Mouse (Mus musculus): ENCODE results near the gene Wdr20. TPM values are rescaled to one million over a fixed set of nuclear protein-coding genes. Genes with fewer than 3 reads are reported as not detected.
"Not testable (repeated sequence)": the region's sequence is repeated elsewhere in the genome, so short reads cannot be mapped to it uniquely, and the experiment has no call there.

Gene Wdr20
- polyA plus RNA-seq, 1 experiment from 2014 or later, result 30.9 TPM

GRCm38 (mm10) chr12:110698080-110698479 is 39.7 kb upstream of the Wdr20 start:
- Histone ChIP-seq H3K4me3 (replicated peaks; ENCODE audit: low read length) (no peak overlapping the region), H3K27me3 (replicated peaks; ENCODE audit: control insufficient read depth, insufficient read depth, low read length) (0 out of 2 replicates have a peak, but pooled peaks cover 2% of the 10 kb centered on the region), H3K36me3 (ENCODE audit: control insufficient read depth, insufficient read depth) (peaks cover 4% of the 10 kb centered on the region), H3K27ac (ENCODE audit: low read length) (no peak overlapping the region), H3K4me1 (replicated peaks; ENCODE audit: control insufficient read depth, insufficient read depth, low read length) (peaks cover 17% of the 10 kb centered on the region), H3K4me2 (ENCODE audit: low read length) (no peak overlapping the region), H3K9ac (replicated peaks; ENCODE audit: low read depth, low read length) (no peak overlapping the region), H3K9me3 (ENCODE audit: control insufficient read depth, low read length) (no peaks in the 10 kb centered on the region)
- WGBS, result 88% methylated on average over 1 of the region's 1 CpGs
- no peak for ATAC-seq

- no peak overlapping the region for H3K9ac ChIP-seq (replicated peaks; ENCODE audit: low read depth, low read length)
- H3K27ac ChIP-seq (ENCODE audit: low read length), result no peak overlapping the region
- H3K9me3 ChIP-seq (ENCODE audit: control insufficient read depth, low read length), result no peaks in the 10 kb centered on the region
Measured at GRCm38 (mm10) chr12:110698523-110699170, 39.1 kb upstream of the Wdr20 start.

GRCm38 (mm10) chr12:110699171-110699547 is 38.6 kb upstream of the Wdr20 start:
- H3K4me3 ChIP-seq (replicated peaks; ENCODE audit: low read length), result no peak overlapping the region
- H3K27me3 ChIP-seq (replicated peaks; ENCODE audit: control insufficient read depth, insufficient read depth, low read length), result 0 out of 2 replicates have a peak, but pooled peaks cover 2% of the 10 kb centered on the region
- ATAC-seq, result no peak
- H3K9me3 ChIP-seq (ENCODE audit: control insufficient read depth, low read length), result no peaks in the 10 kb centered on the region
- H3K27ac ChIP-seq (ENCODE audit: low read length), result no peak overlapping the region
- no peak overlapping the region for H3K9ac ChIP-seq (replicated peaks; ENCODE audit: low read depth, low read length)
- H3K4me1 ChIP-seq (replicated peaks; ENCODE audit: control insufficient read depth, insufficient read depth, low read length), result peaks cover 15% of the 10 kb centered on the region
- H3K4me2 ChIP-seq (ENCODE audit: low read length), result no peak overlapping the region
- H3K36me3 ChIP-seq (ENCODE audit: control insufficient read depth, insufficient read depth), result peaks cover 4% of the 10 kb centered on the region; the same call in 1 of the 2 replicates
- WGBS, result 65% methylated on average over 2 of the region's 2 CpGs

More at GRCm38 (mm10) chr12:110698523-110699170, 39.1 kb upstream of the Wdr20 start:
- peaks cover 18% of the 10 kb centered on the region for H3K4me1 ChIP-seq (replicated peaks; ENCODE audit: control insufficient read depth, insufficient read depth, low read length)
- H3K4me2 ChIP-seq (ENCODE audit: low read length), result no peak overlapping the region
- WGBS, result 50% methylated on average over 15 of the region's 15 CpGs
- no peak for ATAC-seq
- H3K36me3 ChIP-seq (ENCODE audit: control insufficient read depth, insufficient read depth), result peaks cover 4% of the 10 kb centered on the region; the same call in 1 of the 2 replicates
- 0 out of 2 replicates have a peak, but pooled peaks cover 2% of the 10 kb centered on the region for H3K27me3 ChIP-seq (replicated peaks; ENCODE audit: control insufficient read depth, insufficient read depth, low read length)
- H3K4me3 ChIP-seq (replicated peaks; ENCODE audit: low read length), result no peak overlapping the region

GRCm38 (mm10) chr12:110700730-110701129 is 37.0 kb upstream of the Wdr20 start:
- Histone ChIP-seq H3K9ac (replicated peaks; ENCODE audit: low read depth, low read length) (no peak overlapping the region), H3K27me3 (replicated peaks; ENCODE audit: control insufficient read depth, insufficient read depth, low read length) (0 out of 2 replicates have a peak, but pooled peaks cover 2% of the 10 kb centered on the region), H3K4me2 (ENCODE audit: low read length) (no peak overlapping the region), H3K9me3 (ENCODE audit: control insufficient read depth, low read length) (no peaks in the 10 kb centered on the region), H3K4me1 (replicated peaks; ENCODE audit: control insufficient read depth, insufficient read depth, low read length) (peaks cover 7% of the 10 kb centered on the region; the same call in 1 of the 2 replicates), H3K27ac (ENCODE audit: low read length) (no peak overlapping the region), H3K4me3 (replicated peaks; ENCODE audit: low read length) (no peak overlapping the region), H3K36me3 (ENCODE audit: control insufficient read depth, insufficient read depth) (no peaks in the 10 kb centered on the region)
- WGBS, result 64% methylated on average over 2 of the region's 2 CpGs
- no peak for ATAC-seq

- H3K4me1 ChIP-seq (replicated peaks; ENCODE audit: control insufficient read depth, insufficient read depth, low read length); H3K36me3 ChIP-seq (ENCODE audit: control insufficient read depth, insufficient read depth); H3K9ac ChIP-seq (replicated peaks; ENCODE audit: low read depth, low read length); H3K4me3 ChIP-seq (replicated peaks; ENCODE audit: low read length); H3K4me2 ChIP-seq (ENCODE audit: low read length); H3K9me3 ChIP-seq (ENCODE audit: control insufficient read depth, low read length); H3K27me3 ChIP-seq (replicated peaks; ENCODE audit: control insufficient read depth, insufficient read depth, low read length); H3K27ac ChIP-seq (ENCODE audit: low read length); ATAC-seq: not testable (repeated sequence)
- 9% methylated on average over 1 of the region's 3 CpGs for WGBS
Measured at GRCm38 (mm10) chr12:110701363-110701762, 36.4 kb upstream of the Wdr20 start.

- Histone ChIP-seq H3K9me3 (ENCODE audit: control insufficient read depth, low read length) (no peaks in the 10 kb centered on the region), H3K27ac (ENCODE audit: low read length) (no peak within 1 kb of the TSS), H3K9ac (replicated peaks; ENCODE audit: low read depth, low read length) (no peak within 1 kb of the TSS), H3K4me2 (ENCODE audit: low read length) (no peak within 1 kb of the TSS), H3K4me3 (replicated peaks; ENCODE audit: low read length) (no peak within 1 kb of the TSS), H3K36me3 (ENCODE audit: control insufficient read depth, insufficient read depth) (no peaks in the 10 kb centered on the region), H3K27me3 (replicated peaks; ENCODE audit: control insufficient read depth, insufficient read depth, low read length) (0 out of 2 replicates have a peak, but pooled peaks cover 2% of the 10 kb centered on the region), H3K4me1 (replicated peaks; ENCODE audit: control insufficient read depth, insufficient read depth, low read length) (peaks cover 8% of the 10 kb centered on the region)
- ATAC-seq, result no peak
- 57% methylated on average over 4 of the region's 4 CpGs for WGBS
Measured at GRCm38 (mm10) chr12:110702556-110702955, 35.2 kb upstream of the Wdr20 start, which contains the start of gene Hsp90aa1. TSS of gene Hsp90aa1 (minus strand) at chr12:110702728.

GRCm38 (mm10) chr12:110703008-110703471 is 34.7 kb upstream of the Wdr20 start:
- no peaks in the 10 kb centered on the region for H3K9me3 ChIP-seq (ENCODE audit: control insufficient read depth, low read length)
- H3K27me3 ChIP-seq (replicated peaks; ENCODE audit: control insufficient read depth, insufficient read depth, low read length), result 0 out of 2 replicates have a peak, but pooled peaks cover 2% of the 10 kb centered on the region
- H3K36me3 ChIP-seq (ENCODE audit: control insufficient read depth, insufficient read depth), result no peaks in the 10 kb centered on the region
- no peak overlapping the region for H3K4me3 ChIP-seq (replicated peaks; ENCODE audit: low read length)
- no peak overlapping the region for H3K4me2 ChIP-seq (ENCODE audit: low read length)
- no peak overlapping the region for H3K27ac ChIP-seq (ENCODE audit: low read length)
- peaks cover 8% of the 10 kb centered on the region for H3K4me1 ChIP-seq (replicated peaks; ENCODE audit: control insufficient read depth, insufficient read depth, low read length)
- 34% methylated on average over 8 of the region's 8 CpGs for WGBS
- H3K9ac ChIP-seq (replicated peaks; ENCODE audit: low read depth, low read length), result no peak overlapping the region
- ATAC-seq, result peak; percentile 56; the same call in 1 of the 2 replicates

- peaks cover 8% of the 10 kb centered on the region for H3K4me1 ChIP-seq (replicated peaks; ENCODE audit: control insufficient read depth, insufficient read depth, low read length)
- H3K27ac ChIP-seq (ENCODE audit: low read length), result no peak overlapping the region
- H3K36me3 ChIP-seq (ENCODE audit: control insufficient read depth, insufficient read depth), result no peaks in the 10 kb centered on the region
- ATAC-seq, result no peak
- H3K4me3 ChIP-seq (replicated peaks; ENCODE audit: low read length), result no peak overlapping the region
- no peak overlapping the region for H3K9ac ChIP-seq (replicated peaks; ENCODE audit: low read depth, low read length)
- 72% methylated on average over 7 of the region's 7 CpGs for WGBS
- no peak overlapping the region for H3K4me2 ChIP-seq (ENCODE audit: low read length)
- no peaks in the 10 kb centered on the region for H3K9me3 ChIP-seq (ENCODE audit: control insufficient read depth, low read length)
- H3K27me3 ChIP-seq (replicated peaks; ENCODE audit: control insufficient read depth, insufficient read depth, low read length), result no peaks in the 10 kb centered on the region
Measured at GRCm38 (mm10) chr12:110703682-110704081, 34.1 kb upstream of the Wdr20 start.

- not testable (repeated sequence) for H3K27me3 ChIP-seq (replicated peaks; ENCODE audit: control insufficient read depth, insufficient read depth, low read length); H3K9ac ChIP-seq (replicated peaks; ENCODE audit: low read depth, low read length); H3K36me3 ChIP-seq (ENCODE audit: control insufficient read depth, insufficient read depth); H3K9me3 ChIP-seq (ENCODE audit: control insufficient read depth, low read length); H3K4me1 ChIP-seq (replicated peaks; ENCODE audit: control insufficient read depth, insufficient read depth, low read length); H3K27ac ChIP-seq (ENCODE audit: low read length); H3K4me2 ChIP-seq (ENCODE audit: low read length); ATAC-seq; H3K4me3 ChIP-seq (replicated peaks; ENCODE audit: low read length)
- WGBS, result 92% methylated on average over 4 of the region's 4 CpGs
Measured at GRCm38 (mm10) chr12:110705419-110705818, 32.3 kb upstream of the Wdr20 start.

Data from forebrain, embryonic 16.5 days (tissue).